Mouse (Mus musculus): Measurements from ENCODE around the gene Skor1.

- no peak for TF ChIP-seq CTCF (IDR thresholded peaks at IDR 0.05; ENCODE audit: insufficient read depth, low read length)
- no peak for TF ChIP-seq POLR2A (IDR thresholded peaks at IDR 0.05; ENCODE audit: borderline replicate concordance, extremely low read depth, low read depth, low read length)
Observed at GRCm38 (mm10) chr9:63140211-63140610, 8.6 kb downstream of the Skor1 start.
